In genomic region chr2:93071656-93072055, GRCm38 (mm10) we compare ENCODE assay signal across 9 mouse cellular contexts. TPM values are rescaled to one million over a fixed set of nuclear protein-coding genes. Genes with fewer than 3 reads are reported as not detected.
DNase-seq lines count a peak whose midpoint lies in the region; ATAC-seq and TF ChIP-seq lines count a peak whose summit lies in the region.
"Had no signal": no experiment of that assay in that cellular context is flagged by ENCODE, and none has a peak within 500 bp of the region (broad histone marks: within the 10 kb centered on the region; RNA-seq: fewer than 3 reads in every experiment).

No protein-coding gene starts in this region.

- no peak for ATAC-seq in heart, embryonic 11.5 days (replicated peaks; ENCODE audit: insufficient number of reproducible peaks, low FRiP score, low TSS enrichment)
- ATAC-seq in hindbrain, embryonic 13.5 days (ENCODE audit: low FRiP score): 0 out of 2 replicates have a peak, but pooled peaks have one; percentile 15
- no peak for ATAC-seq in limb, embryonic 11.5 days (ENCODE audit: insufficient number of reproducible peaks, low FRiP score, low TSS enrichment, low read depth)
- ATAC-seq in neural tube, embryonic 11.5 days (ENCODE audit: insufficient read depth, low FRiP score, low TSS enrichment): no peak

- no peak overlapping the region for H3K4me2 ChIP-seq in heart, embryonic 11.5 days
- H3K4me2 ChIP-seq in hindbrain, embryonic 13.5 days: no peak overlapping the region
- no peak overlapping the region for H3K4me2 ChIP-seq in limb, embryonic 11.5 days (ENCODE audit: low read depth, severe bottlenecking)
- H3K4me2 ChIP-seq in neural tube, embryonic 11.5 days (ENCODE audit: low read depth): no peak overlapping the region
- H3K4me2 ChIP-seq: liver, embryonic 15.5 days had no signal

- intact Hi-C loops in heart, adult 2 months (cut with DNase I): loop anchor here (5.0 to 10.0 kb wide), 2 partner anchors 263 to 401 kb away; partner anchors contain the start of gene Tspan18

- no peak overlapping the region for H3K9ac ChIP-seq in heart, adult 2 months (ENCODE audit: low read depth, low read length)
- H3K9ac ChIP-seq in heart, embryonic 11.5 days (ENCODE audit: low read depth, low read length): no peak overlapping the region
- no peak overlapping the region for H3K9ac ChIP-seq in hindbrain, embryonic 13.5 days
- no peak overlapping the region for H3K9ac ChIP-seq in limb, embryonic 11.5 days (ENCODE audit: low read length)
- H3K9ac ChIP-seq in neural tube, embryonic 11.5 days (ENCODE audit: low read length): no peak overlapping the region
- H3K9ac ChIP-seq: liver, embryonic 15.5 days had no signal

- H3K27me3 ChIP-seq in heart, adult 2 months (ENCODE audit: control insufficient read depth, insufficient read depth, low read length): no peaks in the 10 kb centered on the region
- 0 out of 2 replicates have a peak, but pooled peaks cover 9% of the 10 kb centered on the region for H3K27me3 ChIP-seq in heart, embryonic 11.5 days (ENCODE audit: control insufficient read depth, insufficient read depth, low read length)
- peaks cover 14% of the 10 kb centered on the region; the same call in 1 of the 2 replicates for H3K27me3 ChIP-seq in hindbrain, embryonic 13.5 days
- no peaks in the 10 kb centered on the region for H3K27me3 ChIP-seq in limb, embryonic 11.5 days (ENCODE audit: control insufficient read depth, insufficient read depth, low read length)
- no peaks in the 10 kb centered on the region for H3K27me3 ChIP-seq in neural tube, embryonic 11.5 days (ENCODE audit: control insufficient read depth, insufficient read depth, low read length)

- no peak for TF ChIP-seq POLR2A in heart, adult 2 months (IDR thresholded peaks at IDR 0.05; ENCODE audit: insufficient read depth, low read depth, low read length)

- no peak for TF ChIP-seq CTCF in heart, adult 2 months (IDR thresholded peaks at IDR 0.05)

- no peak overlapping the region for H3K4me3 ChIP-seq in heart, adult 2 months
- H3K4me3 ChIP-seq in heart, embryonic 11.5 days (ENCODE audit: low read depth, low read length): no peak overlapping the region
- H3K4me3 ChIP-seq in hindbrain, embryonic 13.5 days: no peak overlapping the region
- H3K4me3 ChIP-seq in limb, embryonic 11.5 days (ENCODE audit: low read depth, low read length): no peak overlapping the region
- no peak overlapping the region for H3K4me3 ChIP-seq in neural tube, embryonic 11.5 days (ENCODE audit: low read depth, low read length)
- H3K4me3 ChIP-seq: liver, embryonic 15.5 days had no signal

- TF ChIP-seq EP300 in heart, adult 2 months (IDR thresholded peaks at IDR 0.05; ENCODE audit: insufficient read depth, low read depth, low read length): no peak

- WGBS in heart, adult 2 months: 3% methylated on average over 12 of the region's 12 CpGs
- 4% methylated on average over 12 of the region's 12 CpGs for WGBS in heart, embryonic 11.5 days (ENCODE audit: insufficient replicate concordance)
- 6% methylated on average over 12 of the region's 12 CpGs for WGBS in hindbrain, embryonic 13.5 days
- WGBS in limb, embryonic 11.5 days: 5% methylated on average over 12 of the region's 12 CpGs
- WGBS in neural tube, embryonic 11.5 days: 3% methylated on average over 12 of the region's 12 CpGs

- no peaks in the 10 kb centered on the region for H3K36me3 ChIP-seq in heart, adult 2 months (ENCODE audit: control insufficient read depth, insufficient read depth, low read length)
- H3K36me3 ChIP-seq in heart, embryonic 11.5 days (ENCODE audit: control insufficient read depth, insufficient read depth, low read length): no peaks in the 10 kb centered on the region
- H3K36me3 ChIP-seq in hindbrain, embryonic 13.5 days: no peaks in the 10 kb centered on the region
- no peaks in the 10 kb centered on the region for H3K36me3 ChIP-seq in limb, embryonic 11.5 days (ENCODE audit: control insufficient read depth, insufficient read depth, low read length)
- H3K36me3 ChIP-seq in neural tube, embryonic 11.5 days (ENCODE audit: control insufficient read depth, insufficient read depth, low read length): no peaks in the 10 kb centered on the region
- H3K36me3 ChIP-seq: liver, embryonic 15.5 days had no signal

- no peak overlapping the region for H3K27ac ChIP-seq in heart, adult 2 months
- H3K27ac ChIP-seq in heart, embryonic 11.5 days (ENCODE audit: low read depth, low read length): no peak overlapping the region
- no peak overlapping the region for H3K27ac ChIP-seq in hindbrain, embryonic 13.5 days
- no peak overlapping the region for H3K27ac ChIP-seq in limb, embryonic 11.5 days (replicated peaks; ENCODE audit: low read depth, low read length)
- H3K27ac ChIP-seq in neural tube, embryonic 11.5 days (ENCODE audit: low read depth, low read length): no peak overlapping the region
- H3K27ac ChIP-seq: liver, embryonic 15.5 days had no signal

- peak; percentile 66 to 79 for DNase-seq in heart, adult 2 months
- DNase-seq in MN1 (ENCODE audit: low spot score): peak; percentile 76
- peak; percentile 88 for DNase-seq in embryo, embryonic 10.5 days (ENCODE audit: low spot score)
- peak; percentile 94 for DNase-seq in limb, embryonic 11.5 days (ENCODE audit: low spot score)
- peak; percentile 84 for DNase-seq in neural tube, embryonic 11.5 days (ENCODE audit: low spot score)
- DNase-seq in urinary bladder, postnatal 10 days (ENCODE audit: low spot score): peak; percentile 44

- no peaks in the 10 kb centered on the region for H3K4me1 ChIP-seq in heart, adult 2 months (ENCODE audit: control insufficient read depth, insufficient read depth, low read length)
- H3K4me1 ChIP-seq in heart, embryonic 11.5 days (ENCODE audit: control insufficient read depth, insufficient read depth, low read length): no peaks in the 10 kb centered on the region
- peaks cover 14% of the 10 kb centered on the region for H3K4me1 ChIP-seq in hindbrain, embryonic 13.5 days (replicated peaks)
- H3K4me1 ChIP-seq in limb, embryonic 11.5 days (ENCODE audit: control insufficient read depth, insufficient read depth, low read length): no peaks in the 10 kb centered on the region
- H3K4me1 ChIP-seq in neural tube, embryonic 11.5 days (ENCODE audit: control insufficient read depth, insufficient read depth, low read length): no peaks in the 10 kb centered on the region
- H3K4me1 ChIP-seq: liver, embryonic 15.5 days had no signal

- no peaks in the 10 kb centered on the region for H3K79me2 ChIP-seq in heart, adult 2 months (replicated peaks; ENCODE audit: control insufficient read depth, insufficient read depth, low read length)

- no peaks in the 10 kb centered on the region for H3K9me3 ChIP-seq in heart, embryonic 11.5 days (replicated peaks; ENCODE audit: control insufficient read depth, low read length)
- H3K9me3 ChIP-seq in hindbrain, embryonic 13.5 days: no peaks in the 10 kb centered on the region
- H3K9me3 ChIP-seq in limb, embryonic 11.5 days (ENCODE audit: control insufficient read depth, low read length): no peaks in the 10 kb centered on the region
- no peaks in the 10 kb centered on the region for H3K9me3 ChIP-seq in neural tube, embryonic 11.5 days (ENCODE audit: control insufficient read depth, low read length)
- H3K9me3 ChIP-seq: liver, embryonic 15.5 days had no signal

RNA-seq across cellular contexts. Expression of gene Prdm11, which starts 25.7 kb away (rescaled TPM):
- total RNA-seq in heart, adult 2 months (2021): 1 to 10 TPM; 7.9 to 9.5 TPM
- 4.4 and 6.1 TPM in 2 replicates for polyA plus RNA-seq in heart, adult 2 months (2012; rRNA removed)
- polyA plus RNA-seq in heart, embryonic 11.5 days (2014; fragmentation: Nextera tagmentation; extraction: Ambion mirVana): 3.1 and 3.3 TPM in 2 replicates
- 1.8 and 1.9 TPM in 2 replicates for polyA plus RNA-seq in hindbrain, embryonic 13.5 days (2015; fragmentation: Nextera tagmentation; extraction: Ambion mirVana)
- polyA plus RNA-seq in limb, embryonic 11.5 days (2014; fragmentation: Nextera tagmentation; extraction: Ambion mirVana): 2.4 and 2.6 TPM in 2 replicates
- polyA plus RNA-seq in neural tube, embryonic 11.5 days (2014; fragmentation: Nextera tagmentation; extraction: Ambion mirVana): 1.2 and 2.2 TPM in 2 replicates

Comparison
In these comparisons a context has a peak if more than half of its experiments do, and no peak if none do; other contexts are left out.
1. DNase-seq: peak in every context shown above with its lines; median percentile 94 in limb, embryonic 11.5 days; 88 in embryo, embryonic 10.5 days; 84 in neural tube, embryonic 11.5 days; 76 in MN1; 72 in heart, adult 2 months; 44 in urinary bladder, postnatal 10 days.